Mouse (Mus musculus): ENCODE measurements at regions not wholly inside any gene's neighbourhood (a gene's known extent, or its start where the extent isn't known, plus 50 kb on each side); places are given as distances from the start of the nearest gene placed in this dataset.

GRCm38 (mm10) chr13:99579596-99580175 is 63.3 kb upstream of the Map1b start:
- DNase-seq, result no peak
- Histone ChIP-seq H3K9ac (ENCODE audit: low read depth, low read length) (no peak overlapping the region), H3K27ac (no peak overlapping the region), H3K4me3 (no peak overlapping the region), H3K79me2 (replicated peaks; ENCODE audit: control insufficient read depth, insufficient read depth, low read length) (no peaks in the 10 kb centered on the region), H3K27me3 (ENCODE audit: control insufficient read depth, insufficient read depth, low read length) (no peaks in the 10 kb centered on the region), H3K36me3 (ENCODE audit: control insufficient read depth, insufficient read depth, low read length) (no peaks in the 10 kb centered on the region), H3K4me1 (ENCODE audit: control insufficient read depth, insufficient read depth, low read length) (no peaks in the 10 kb centered on the region)
- intact Hi-C loops (cut with DNase I), result no loop called here
- TF ChIP-seq EP300 (IDR thresholded peaks at IDR 0.05; ENCODE audit: insufficient read depth, low read depth, low read length), result no peak
- TF ChIP-seq CTCF (IDR thresholded peaks at IDR 0.05), result no peak
- TF ChIP-seq POLR2A (IDR thresholded peaks at IDR 0.05; ENCODE audit: insufficient read depth, low read depth, low read length), result no peak
- WGBS, result 80% methylated on average over 8 of the region's 8 CpGs

GRCm38 (mm10) chr13:99577686-99578085 is 61.3 kb upstream of the Map1b start:
- intact Hi-C loops (cut with DNase I), result no loop called here
- Histone ChIP-seq H3K4me3 (no peak overlapping the region), H3K27ac (no peak overlapping the region), H3K27me3 (ENCODE audit: control insufficient read depth, insufficient read depth, low read length) (no peaks in the 10 kb centered on the region), H3K9ac (ENCODE audit: low read depth, low read length) (no peak overlapping the region), H3K4me1 (ENCODE audit: control insufficient read depth, insufficient read depth, low read length) (no peaks in the 10 kb centered on the region), H3K79me2 (replicated peaks; ENCODE audit: control insufficient read depth, insufficient read depth, low read length) (no peaks in the 10 kb centered on the region), H3K36me3 (ENCODE audit: control insufficient read depth, insufficient read depth, low read length) (no peaks in the 10 kb centered on the region)
- DNase-seq, result no peak
- no peak for TF ChIP-seq EP300 (IDR thresholded peaks at IDR 0.05; ENCODE audit: insufficient read depth, low read depth, low read length)
- no peak for TF ChIP-seq CTCF (IDR thresholded peaks at IDR 0.05)
- no peak for TF ChIP-seq POLR2A (IDR thresholded peaks at IDR 0.05; ENCODE audit: insufficient read depth, low read depth, low read length)
- WGBS, result 68% methylated on average over 4 of the region's 4 CpGs

GRCm38 (mm10) chr13:99573021-99573420 is 56.7 kb upstream of the Map1b start:
- Histone ChIP-seq H3K4me1 (ENCODE audit: control insufficient read depth, insufficient read depth, low read length) (no peaks in the 10 kb centered on the region), H3K27ac (no peak overlapping the region), H3K27me3 (ENCODE audit: control insufficient read depth, insufficient read depth, low read length) (no peaks in the 10 kb centered on the region), H3K4me3 (no peak overlapping the region), H3K9ac (ENCODE audit: low read depth, low read length) (no peak overlapping the region), H3K36me3 (ENCODE audit: control insufficient read depth, insufficient read depth, low read length) (no peaks in the 10 kb centered on the region), H3K79me2 (replicated peaks; ENCODE audit: control insufficient read depth, insufficient read depth, low read length) (no peaks in the 10 kb centered on the region)
- intact Hi-C loops (cut with DNase I), result no loop called here
- no peak for TF ChIP-seq POLR2A (IDR thresholded peaks at IDR 0.05; ENCODE audit: insufficient read depth, low read depth, low read length)
- no peak for TF ChIP-seq CTCF (IDR thresholded peaks at IDR 0.05)
- TF ChIP-seq EP300 (IDR thresholded peaks at IDR 0.05; ENCODE audit: insufficient read depth, low read depth, low read length), result no peak
- no peak for DNase-seq
- WGBS, result 65% methylated on average over 7 of the region's 7 CpGs

GRCm38 (mm10) chr13:99572381-99572780 is 56.0 kb upstream of the Map1b start:
- no peaks in the 10 kb centered on the region for H3K36me3 ChIP-seq (ENCODE audit: control insufficient read depth, insufficient read depth, low read length)
- 86% methylated on average over 5 of the region's 5 CpGs for WGBS
- no peak overlapping the region for H3K27ac ChIP-seq
- no peaks in the 10 kb centered on the region for H3K27me3 ChIP-seq (ENCODE audit: control insufficient read depth, insufficient read depth, low read length)
- no peak for DNase-seq
- no peaks in the 10 kb centered on the region for H3K79me2 ChIP-seq (replicated peaks; ENCODE audit: control insufficient read depth, insufficient read depth, low read length)
- TF ChIP-seq POLR2A (IDR thresholded peaks at IDR 0.05; ENCODE audit: insufficient read depth, low read depth, low read length) (no peak), EP300 (IDR thresholded peaks at IDR 0.05; ENCODE audit: insufficient read depth, low read depth, low read length) (no peak), CTCF (IDR thresholded peaks at IDR 0.05) (no peak)
- intact Hi-C loops (cut with DNase I), result no loop called here
- H3K4me3 ChIP-seq, result no peak overlapping the region
- no peaks in the 10 kb centered on the region for H3K4me1 ChIP-seq (ENCODE audit: control insufficient read depth, insufficient read depth, low read length)
- no peak overlapping the region for H3K9ac ChIP-seq (ENCODE audit: low read depth, low read length)
